Mouse (Mus musculus) heart, embryonic 14.5 days (tissue): ENCODE measurements around the gene Hba-a1. TPM values are rescaled to one million over a fixed set of nuclear protein-coding genes. Genes with fewer than 3 reads are reported as not detected.
"Not testable (repeated sequence)": the region's sequence is repeated elsewhere in the genome, so short reads cannot be mapped to it uniquely, and the experiment has no call there.

Experiments
- ATAC-seq: fragments of 200-750 bp; cut with Nextera tagmentation; 2 replicates; pipeline ENCODE4 v1.8.0; 2017; ENCODE audit warnings: low read depth, moderate TSS enrichment; ENCODE audit not compliant: insufficient number of reproducible peaks, insufficient read depth, low FRiP score
- H3K27ac ChIP-seq, 2 experiments: fragments of 200-500 bp in 1 of 2; fragments of 300-500 bp in 1 of 2; sonication (generic) in 1 of 2; replicated peaks in 1 of 2; 2 replicates each; pipeline ENCODE4 v1.5.1; 2012 to 2014; ENCODE audit warnings: low read depth in 2 of 2, low read length in 2 of 2, control low read depth in 1 of 2, mild to moderate bottlenecking in 1 of 2, mixed read lengths in 1 of 2; ENCODE audit not compliant: control insufficient read depth in 1 of 2, insufficient read depth in 1 of 2
- H3K27me3 ChIP-seq: fragments of 300-500 bp; sonication (generic); 2 replicates; pipeline ENCODE4 v1.6.1; 2014; ENCODE audit warnings: mild to moderate bottlenecking, low read length, control low read depth; ENCODE audit not compliant: control insufficient read depth, insufficient read depth
- H3K36me3 ChIP-seq: fragments of 300-500 bp; sonication (generic); 2 replicates; pipeline ENCODE4 v1.6.1; 2014; ENCODE audit warnings: mild to moderate bottlenecking, control low read depth, low read length, mixed read lengths; ENCODE audit not compliant: control insufficient read depth, insufficient read depth
- H3K4me1 ChIP-seq, 2 experiments: fragments of 200-500 bp in 1 of 2; fragments of 300-500 bp in 1 of 2; sonication (generic) in 1 of 2; 2 replicates each; pipeline ENCODE4 v1.6.1; 2012 to 2014; ENCODE audit warnings: low read length in 2 of 2, control low read depth in 1 of 2, mixed read lengths in 1 of 2; ENCODE audit not compliant: control insufficient read depth in 2 of 2, insufficient read depth in 2 of 2
- H3K4me2 ChIP-seq: fragments of 300-500 bp; sonication (generic); 2 replicates; pipeline ENCODE4 v1.6.1; 2014; ENCODE audit warnings: mild to moderate bottlenecking, low read length
- H3K4me3 ChIP-seq, 2 experiments: fragments of 200-500 bp in 1 of 2; fragments of 300-500 bp in 1 of 2; sonication (generic) in 1 of 2; 2 replicates each; pipeline ENCODE4 v1.5.1; 2012 to 2014; ENCODE audit warnings: low read length in 2 of 2, mild to moderate bottlenecking in 2 of 2, control low read depth in 1 of 2, low read depth in 1 of 2, moderate library complexity in 1 of 2; ENCODE audit not compliant: control insufficient read depth in 1 of 2, insufficient read depth in 1 of 2
- H3K9ac ChIP-seq: fragments of 300-500 bp; sonication (generic); 2 replicates; pipeline ENCODE4 v1.6.1; 2014; ENCODE audit warnings: mild to moderate bottlenecking, low read length
- H3K9me3 ChIP-seq: fragments of 300-500 bp; sonication (generic); 2 replicates; pipeline ENCODE4 v1.6.1; 2016; ENCODE audit warnings: low read length, control low read depth; ENCODE audit not compliant: control insufficient read depth
- WGBS: fragments of 180-500 bp; shearing (Covaris S2); extraction: QIAGEN DNeasy Blood & Tissue Kit; methylation state at CpG from one replicate; pipeline ENCODE4 v1.1.7; 2014; 5-methylcytosine and 5-hydroxymethylcytosine counted together
- polyA plus RNA-seq: library from polyadenylated mRNA; unstranded; fragments of >200 nt; fragmentation: Nextera tagmentation; extraction: Ambion mirVana; gene quantifications from 2 replicates; pipeline ENCODE4 v1.2.1, GENCODE M21; 2014

The Hba-a1 gene
- polyA plus RNA-seq = 7,195 and 12,752 TPM in 2 replicates

DNA sequence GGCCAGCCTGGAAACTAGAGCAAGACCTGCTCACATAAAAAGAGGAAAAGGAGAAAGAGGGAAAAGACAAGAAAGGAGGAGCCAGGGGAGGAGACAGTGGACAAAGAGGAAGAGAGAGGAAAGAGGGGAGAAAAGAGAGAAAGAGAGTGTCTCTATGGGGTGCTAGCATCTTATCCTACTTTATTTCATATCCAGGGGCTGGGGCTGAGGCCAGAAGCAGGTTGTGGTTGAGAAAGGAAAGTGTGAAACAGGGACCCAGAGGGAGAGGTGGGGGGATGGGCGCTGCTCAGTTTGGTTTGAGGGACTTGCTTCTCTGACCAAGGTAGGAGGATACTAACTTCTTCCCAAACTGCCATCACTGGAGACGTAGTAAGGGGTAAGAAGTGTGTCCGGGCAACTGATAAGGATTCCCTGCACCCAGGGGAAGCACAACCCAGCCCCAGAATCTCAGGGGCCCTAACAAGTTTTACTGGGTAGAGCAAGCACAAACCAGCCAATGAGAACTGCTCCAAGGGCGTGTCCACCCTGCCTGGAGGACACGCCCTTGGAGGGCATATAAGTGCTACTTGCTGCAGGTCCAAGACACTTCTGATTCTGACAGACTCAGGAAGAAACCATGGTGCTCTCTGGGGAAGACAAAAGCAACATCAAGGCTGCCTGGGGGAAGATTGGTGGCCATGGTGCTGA, at the start of gene Hba-a1:
TSS of gene Hba-a1 (plus strand) at position 421 of the 687 bp plus-strand sequence.
- not testable (repeated sequence) for H3K36me3 ChIP-seq, H3K9ac ChIP-seq, H3K27ac ChIP-seq, H3K4me3 ChIP-seq, H3K4me2 ChIP-seq, ATAC-seq, H3K4me1 ChIP-seq, H3K9me3 ChIP-seq
- peaks cover 44% of the 10 kb centered on the region for H3K27me3 ChIP-seq
- WGBS = 11% methylated on average over 1 of the region's 5 CpGs

DNA sequence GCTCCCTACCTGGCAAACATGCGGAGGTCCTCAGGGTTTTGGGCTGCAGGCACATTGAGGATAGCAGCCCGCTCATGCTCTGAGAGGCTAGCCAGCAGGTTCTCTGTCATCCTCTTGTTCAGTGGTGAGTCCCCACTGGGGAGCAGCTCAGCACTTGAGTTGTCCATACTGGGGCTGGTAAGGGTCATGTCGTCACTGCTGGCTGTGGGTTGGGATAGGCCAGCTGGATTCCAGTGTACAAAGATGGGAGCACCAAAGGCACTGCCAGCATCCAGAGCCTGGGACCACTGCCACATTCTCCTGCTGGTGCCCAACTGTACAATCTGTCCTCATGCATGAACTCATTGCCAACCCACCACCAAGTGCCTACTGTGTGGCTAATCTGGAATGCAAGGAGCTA, 49.4 kb upstream of the Hba-a1 start:
- no peaks in the 10 kb centered on the region for H3K27me3 ChIP-seq
- H3K27ac ChIP-seq = no peak overlapping the region
- no peak overlapping the region for H3K4me2 ChIP-seq
- peaks cover 76% of the 10 kb centered on the region for H3K36me3 ChIP-seq
- H3K4me1 ChIP-seq = peaks cover 5 to 17% of the 10 kb centered on the region in 2 experiments; a peak in 3 of 4 replicates
- no peak for ATAC-seq
- H3K9ac ChIP-seq = no peak overlapping the region
- no peak overlapping the region for H3K4me3 ChIP-seq
- H3K9me3 ChIP-seq = no peaks in the 10 kb centered on the region
- WGBS = 85% methylated on average over 3 of the region's 3 CpGs

DNA sequence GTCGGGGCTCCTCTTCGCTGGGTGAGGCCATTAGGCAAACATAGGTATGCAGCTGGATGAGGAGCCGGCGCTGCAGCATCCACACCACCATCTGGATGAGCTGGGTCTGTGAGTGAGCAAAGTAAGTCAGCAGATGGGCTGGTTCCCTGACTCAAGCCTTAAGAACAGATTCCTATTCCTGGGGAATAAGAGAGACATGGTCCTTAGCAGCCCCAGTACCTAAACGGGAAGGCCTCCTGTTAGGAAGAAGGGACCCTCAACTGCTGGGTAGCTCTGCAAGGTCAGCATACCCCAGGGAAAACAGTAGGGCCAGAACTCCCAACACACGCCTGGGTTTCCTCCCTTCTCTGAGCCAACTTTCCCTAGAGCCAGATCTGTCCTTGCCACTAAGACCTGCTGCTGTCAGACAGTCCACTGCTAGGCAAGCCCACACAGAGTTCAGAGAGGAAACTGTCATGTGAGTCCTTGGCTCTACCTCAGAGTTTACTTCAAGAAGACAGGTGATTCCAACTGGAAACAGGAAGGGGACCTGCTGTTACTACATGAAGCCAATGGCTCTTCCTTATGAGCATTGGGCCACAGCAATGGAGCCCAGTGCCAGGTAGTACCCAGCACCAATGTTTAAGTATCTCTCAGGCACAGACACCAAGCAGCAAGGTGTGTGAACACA, 48.4 kb upstream of the Hba-a1 start:
- 89% methylated on average over 6 of the region's 6 CpGs for WGBS
- Histone ChIP-seq H3K4me3 (no peak overlapping the region), H3K27ac (no peak overlapping the region), H3K9me3 (no peaks in the 10 kb centered on the region), H3K4me2 (no peak overlapping the region), H3K4me1 (peaks cover 5 to 17% of the 10 kb centered on the region in 2 experiments; a peak in 3 of 4 replicates), H3K36me3 (peaks cover 76% of the 10 kb centered on the region), H3K9ac (no peak overlapping the region), H3K27me3 (no peaks in the 10 kb centered on the region)
- ATAC-seq = no peak

DNA sequence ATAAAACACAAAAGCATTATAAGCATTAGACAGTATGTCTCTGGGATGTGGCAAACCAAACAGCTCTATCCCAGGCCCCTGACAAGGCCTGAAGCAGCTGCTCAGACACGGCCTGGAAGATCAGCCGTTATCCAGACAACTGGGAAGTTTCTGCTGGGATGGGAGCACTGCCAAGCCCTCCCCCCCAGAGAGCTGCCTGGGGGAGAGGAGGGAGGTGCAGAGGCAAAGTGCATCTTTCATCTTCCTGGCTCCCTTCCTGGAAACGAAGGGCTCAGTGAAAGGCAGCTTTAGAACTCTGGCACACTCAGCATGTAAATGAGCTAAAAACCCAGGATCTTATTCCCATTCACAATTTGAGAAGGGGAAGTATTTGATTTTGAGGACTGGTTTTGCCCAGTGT, 47.7 kb upstream of the Hba-a1 start:
- peaks cover 5 to 17% of the 10 kb centered on the region in 2 experiments; a peak in 3 of 4 replicates for H3K4me1 ChIP-seq
- no peaks in the 10 kb centered on the region for H3K9me3 ChIP-seq
- 18% methylated on average over 3 of the region's 3 CpGs for WGBS
- no peak overlapping the region for H3K27ac ChIP-seq
- H3K27me3 ChIP-seq = no peaks in the 10 kb centered on the region
- H3K4me2 ChIP-seq = no peak overlapping the region
- H3K9ac ChIP-seq = peak overlapping the region; percentile 10; the same call in 1 of the 2 replicates
- H3K4me3 ChIP-seq = no peak overlapping the region
- ATAC-seq = peak; percentile 45; the same call in 1 of the 2 replicates
- H3K36me3 ChIP-seq = peaks cover 75% of the 10 kb centered on the region

DNA sequence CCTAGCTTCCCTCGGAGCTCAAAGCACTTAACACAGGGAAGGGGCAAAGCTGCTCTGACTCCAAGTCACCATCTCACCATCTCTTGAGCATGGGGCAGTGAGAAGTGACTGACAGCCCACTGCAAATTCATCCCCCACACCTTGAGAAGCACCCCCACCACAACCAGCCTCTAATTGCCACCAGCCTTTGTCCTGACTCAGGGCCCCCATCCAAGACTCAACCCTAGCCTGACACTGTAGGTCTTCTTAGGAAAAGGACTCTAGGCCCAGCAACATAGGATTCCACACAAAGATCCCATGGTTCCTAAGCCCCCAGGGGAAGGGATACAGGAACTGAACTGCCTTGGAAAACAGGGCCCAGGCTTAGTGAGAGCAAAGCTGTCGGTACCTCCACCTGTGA, 47.2 kb upstream of the Hba-a1 start:
- no peak overlapping the region for H3K4me2 ChIP-seq
- no peak overlapping the region for H3K4me3 ChIP-seq
- H3K9me3 ChIP-seq = no peaks in the 10 kb centered on the region
- H3K27ac ChIP-seq = no peak overlapping the region
- 48% methylated on average over 2 of the region's 2 CpGs for WGBS
- 0 out of 2 replicates have a peak overlapping the region, but pooled peaks have one; percentile 10 for H3K9ac ChIP-seq
- no peak for ATAC-seq
- peaks cover 5 to 17% of the 10 kb centered on the region in 2 experiments; a peak in 3 of 4 replicates for H3K4me1 ChIP-seq
- H3K27me3 ChIP-seq = no peaks in the 10 kb centered on the region
- peaks cover 75% of the 10 kb centered on the region for H3K36me3 ChIP-seq

DNA sequence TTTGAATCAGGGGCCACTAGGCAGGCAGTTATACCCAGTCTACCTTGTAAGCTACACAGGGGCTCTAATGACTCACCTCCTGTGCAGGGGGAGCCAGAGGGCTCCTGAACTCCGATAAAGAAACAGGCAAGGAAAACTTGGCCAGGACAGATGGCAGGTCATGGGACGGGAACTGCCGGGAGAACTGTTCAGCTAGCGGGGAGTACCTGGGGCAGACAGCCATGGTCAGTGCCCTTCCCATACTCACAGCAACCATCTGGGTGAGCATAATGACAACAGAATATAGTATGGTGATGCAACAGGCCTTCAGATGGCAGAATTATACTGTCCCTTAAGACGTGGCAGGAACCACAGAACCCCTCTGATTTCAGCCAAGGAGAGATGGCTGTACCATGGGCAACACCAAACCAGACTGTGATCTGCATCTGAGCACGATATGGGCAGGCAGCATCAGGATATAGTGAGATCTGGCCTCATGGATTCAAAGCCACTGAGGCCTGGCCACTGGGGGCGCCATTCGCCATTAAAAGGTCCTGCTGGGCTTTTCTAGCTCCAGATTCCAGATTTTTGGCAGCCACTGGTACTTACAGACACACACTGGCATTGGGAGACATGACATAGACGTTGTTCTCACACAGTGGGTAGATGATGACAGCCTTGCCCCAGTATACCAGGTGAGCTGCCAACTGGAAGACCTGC, 46.5 kb upstream of the Hba-a1 start:
- Histone ChIP-seq H3K9ac (no peak overlapping the region), H3K4me1 (peaks cover 5 to 17% of the 10 kb centered on the region in 2 experiments; a peak in 3 of 4 replicates)

DNA sequence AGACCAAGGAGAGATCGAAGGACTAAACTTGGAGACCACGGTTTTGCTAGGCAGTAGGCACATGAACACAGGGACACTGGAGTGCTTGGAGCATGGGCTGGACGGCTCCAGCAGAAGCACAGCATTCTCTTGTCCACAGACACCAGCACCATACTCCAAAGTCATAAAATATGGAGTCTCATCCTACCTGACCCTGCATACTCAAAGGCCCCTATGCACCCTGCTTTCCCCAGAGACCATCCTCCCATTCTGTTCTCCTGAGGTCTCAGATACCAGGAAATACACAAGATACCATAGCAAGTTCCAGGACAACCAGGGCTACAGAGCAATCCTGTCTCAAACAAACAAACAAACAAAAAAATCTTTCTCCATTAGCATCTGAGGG, 45.9 kb upstream of the Hba-a1 start:
- H3K36me3 ChIP-seq = peaks cover 73% of the 10 kb centered on the region
- H3K27ac ChIP-seq = no peak overlapping the region
- H3K4me2 ChIP-seq = no peak overlapping the region
- H3K9me3 ChIP-seq = no peaks in the 10 kb centered on the region
- H3K4me3 ChIP-seq = no peak overlapping the region
- 76% methylated on average over 3 of the region's 3 CpGs for WGBS
- H3K27me3 ChIP-seq = no peaks in the 10 kb centered on the region
- no peak for ATAC-seq
- H3K9ac ChIP-seq = no peak overlapping the region
- peaks cover 5 to 17% of the 10 kb centered on the region in 2 experiments; a peak in 3 of 4 replicates for H3K4me1 ChIP-seq

More for the DNA sequence above, 46.5 kb upstream of the Hba-a1 start:
- ATAC-seq = no peak
- H3K4me2 ChIP-seq = no peak overlapping the region
- H3K4me3 ChIP-seq = no peak overlapping the region
- peaks cover 75% of the 10 kb centered on the region for H3K36me3 ChIP-seq
- H3K27me3 ChIP-seq = no peaks in the 10 kb centered on the region
- no peak overlapping the region for H3K27ac ChIP-seq
- WGBS = 62% methylated on average over 9 of the region's 9 CpGs
- H3K9me3 ChIP-seq = no peaks in the 10 kb centered on the region
